Mouse (Mus musculus) T-helper 2 cell (primary cell): ENCODE measurements around the gene Rora.

Experiments
- in situ Hi-C: fragments of 300-600 bp; cut with MboI, MseI; formaldehyde crosslinking; loops from one replicate; pipeline ENCODE4 v1.15.1; 2025; ENCODE audit warnings: high pct_unique_total_duplicates

Gene Rora

DNA sequence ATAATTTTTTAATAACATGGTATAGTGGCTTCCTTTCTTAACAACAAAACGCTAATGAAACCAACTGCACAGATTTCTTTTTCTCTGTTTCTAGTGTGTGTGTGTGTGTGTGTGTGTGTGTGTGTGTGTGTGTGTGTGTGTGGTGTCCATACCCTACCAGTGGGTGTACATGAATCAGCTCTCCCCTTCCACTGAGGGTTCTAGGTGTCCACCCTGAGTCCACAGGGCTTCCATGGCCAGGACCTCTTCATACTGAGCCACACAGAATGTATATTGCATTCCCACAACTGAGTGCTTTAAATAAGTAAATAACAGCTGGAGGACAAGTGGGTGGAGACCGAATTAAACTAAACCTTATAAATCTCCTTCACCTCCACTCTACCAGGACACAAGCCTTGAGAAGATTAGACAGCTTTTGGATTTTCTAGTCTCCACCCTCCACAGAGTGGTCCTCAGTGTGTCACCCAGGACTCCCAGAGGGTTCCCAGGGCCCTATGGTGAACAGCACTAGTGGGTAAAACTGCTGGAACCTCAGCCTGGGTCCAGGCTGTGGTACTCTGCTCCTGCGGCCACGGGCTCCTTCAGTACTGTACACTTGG is 649.9 kb downstream of the Rora start:
- in situ Hi-C loops = no loop called here

DNA sequence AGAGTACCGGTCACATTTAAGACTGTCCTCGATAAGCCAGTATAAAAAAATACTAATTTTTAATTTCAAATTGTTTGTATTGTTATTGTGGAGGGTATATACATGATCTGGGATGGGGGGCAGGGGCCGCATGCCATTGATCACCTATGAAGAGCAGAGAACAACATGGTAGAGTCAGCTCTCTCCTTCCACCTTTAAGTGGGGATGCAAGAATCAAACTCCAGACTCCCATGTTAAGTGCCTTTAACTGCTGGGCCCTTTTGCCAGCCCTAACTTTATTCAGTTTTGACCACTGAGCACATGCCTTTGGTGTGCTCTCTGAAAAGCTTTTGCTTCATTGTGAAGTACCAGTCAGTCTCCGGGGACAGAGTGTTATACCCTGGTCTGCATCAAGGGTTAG is 650.4 kb downstream of the Rora start:
- in situ Hi-C loops = no loop called here

- in situ Hi-C loops = no loop called here
These were observed 650.9 kb downstream of the Rora start for GRCm38 (mm10) chr9:69304492-69304891.

DNA sequence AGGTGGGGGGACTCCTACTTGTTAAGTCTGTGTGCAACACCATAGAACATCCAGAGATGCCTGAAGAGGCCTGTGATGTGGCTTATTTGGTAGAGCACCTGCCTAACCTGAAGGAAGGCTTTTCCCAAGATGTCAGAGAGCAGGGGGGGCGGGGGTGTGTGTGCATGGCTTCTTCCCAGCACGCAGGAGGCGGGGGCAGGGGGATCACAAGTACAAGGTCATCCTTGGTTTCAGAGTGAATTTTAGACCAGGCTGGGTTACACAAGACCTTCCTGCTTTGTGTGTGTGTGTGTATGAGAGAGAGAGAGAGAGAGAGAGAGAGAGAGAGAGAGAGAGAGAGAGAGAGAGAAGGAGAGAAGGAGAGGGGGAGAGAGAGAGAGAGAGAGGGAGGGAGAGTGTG is 651.4 kb downstream of the Rora start:
- in situ Hi-C loops = no loop called here

GRCm38 (mm10) chr9:69306734-69307528 is 653.3 kb downstream of the Rora start:
- in situ Hi-C loops = no loop called here

DNA sequence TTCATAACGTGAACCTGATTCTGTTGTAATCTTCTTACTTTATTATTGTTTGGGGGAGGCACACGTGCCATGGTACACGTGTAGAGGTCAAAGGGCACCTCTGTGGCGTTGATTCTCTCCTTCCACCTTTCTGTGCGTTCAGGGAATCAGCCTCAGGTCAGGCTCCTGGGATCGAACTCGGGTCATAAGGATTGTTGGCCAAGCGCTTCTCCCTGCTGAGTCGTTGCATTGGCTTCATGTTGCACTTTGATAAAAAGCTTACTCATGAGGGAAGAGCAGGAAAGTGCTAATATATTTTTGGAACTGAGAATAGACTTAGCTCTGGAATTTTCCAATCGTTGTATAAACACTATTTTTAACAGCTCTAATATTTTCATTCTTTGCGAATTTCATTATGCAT is 654.4 kb downstream of the Rora start:
- in situ Hi-C loops = no loop called here

- in situ Hi-C loops = loop anchor here (5.0 kb wide), 1 partner anchor 37 kb away; no protein-coding TSS in a partner anchor
These were observed 656.9 kb downstream of the Rora start for GRCm38 (mm10) chr9:69310524-69310923.

DNA sequence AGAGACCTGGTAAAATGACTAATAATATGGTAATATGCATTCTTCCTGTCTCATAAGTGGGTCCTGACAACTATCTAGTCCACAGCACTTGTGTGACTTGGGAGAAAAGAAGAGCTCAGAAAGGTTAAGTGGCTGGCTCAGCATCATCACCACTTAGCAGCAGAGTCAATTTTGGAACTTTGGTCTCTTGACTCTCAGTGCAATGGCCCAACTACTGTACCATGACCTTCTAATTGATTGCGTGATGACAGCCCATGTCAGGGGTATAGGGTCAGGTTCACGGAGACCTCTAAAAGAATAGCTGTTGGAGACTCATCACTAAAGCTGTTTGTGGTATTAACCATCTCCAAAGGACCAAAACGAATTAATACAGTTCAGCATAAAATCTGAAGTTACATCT is 659.7 kb downstream of the Rora start:
- in situ Hi-C loops = loop anchor here (5.0 kb wide), 1 partner anchor 34 kb away; no protein-coding TSS in a partner anchor

- in situ Hi-C loops = loop anchor here (5.0 kb wide), 1 partner anchor 33 kb away; no protein-coding TSS in a partner anchor
These were observed 661.0 kb downstream of the Rora start for GRCm38 (mm10) chr9:69314451-69315210.

DNA sequence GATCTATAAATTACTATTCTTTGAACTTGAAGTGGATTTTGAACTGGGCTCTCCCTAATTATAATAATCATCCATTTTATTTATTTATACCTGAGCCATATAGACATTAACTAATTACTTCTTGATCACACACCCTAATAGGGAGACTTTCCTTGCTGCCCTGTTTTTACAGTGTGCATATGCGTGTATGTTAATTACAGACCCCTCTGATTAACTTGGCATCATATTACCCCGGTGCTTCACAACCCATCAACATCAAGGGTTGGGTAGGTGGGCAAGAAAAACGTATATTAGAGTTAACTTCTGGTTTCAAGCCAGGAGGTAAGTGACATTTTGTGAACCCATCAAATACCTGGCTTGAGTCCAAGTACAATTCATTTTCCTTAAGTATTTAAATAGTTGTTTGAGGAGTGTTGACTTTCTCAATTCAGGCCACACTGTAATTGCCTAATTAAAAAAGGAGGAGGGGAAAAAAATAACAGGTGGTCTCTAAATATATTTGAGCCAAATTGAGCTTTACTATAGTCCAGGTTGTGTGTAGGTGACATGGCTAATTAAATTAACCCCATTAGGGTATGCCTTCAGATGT is 664.0 kb downstream of the Rora start:
- in situ Hi-C loops = no loop called here

GRCm38 (mm10) chr9:69319434-69319833 is 665.8 kb downstream of the Rora start:
- in situ Hi-C loops = no loop called here

DNA sequence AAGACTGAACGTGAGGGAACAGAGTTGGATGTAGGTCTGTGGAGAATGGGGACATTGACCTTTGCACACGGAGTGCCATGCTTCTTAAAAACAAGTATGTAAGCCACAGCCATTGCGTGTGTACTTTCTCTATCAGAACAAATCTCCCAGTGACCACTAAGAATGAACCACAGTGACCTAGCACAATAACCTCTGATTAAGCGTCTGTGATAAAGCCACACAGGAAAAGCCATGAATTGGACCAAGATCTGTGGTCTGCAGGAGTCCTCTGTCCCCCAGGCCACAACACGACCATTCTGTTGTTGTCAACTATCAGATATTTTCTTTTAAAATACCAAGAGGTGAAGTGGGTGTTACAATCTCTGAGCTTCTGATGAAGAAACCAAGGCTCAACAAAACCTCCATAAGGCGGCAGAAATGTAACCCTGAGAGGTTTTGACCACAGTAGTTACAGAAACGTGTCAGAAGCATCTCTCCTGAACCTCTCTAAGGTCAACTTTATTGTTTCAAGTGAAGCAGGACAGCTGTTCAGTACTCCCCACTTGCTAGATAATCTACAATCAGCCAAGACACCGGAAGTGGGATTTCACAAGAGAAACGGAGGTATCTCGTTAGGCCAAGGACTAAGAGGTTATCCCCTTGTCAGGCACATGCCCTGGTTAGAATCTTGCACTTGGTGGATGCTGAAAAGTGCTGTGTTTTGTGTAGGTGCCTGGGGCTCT is 666.5 kb downstream of the Rora start:
- in situ Hi-C loops = no loop called here

GRCm38 (mm10) chr9:69320635-69321027 is 667.0 kb downstream of the Rora start:
- in situ Hi-C loops = no loop called here

- in situ Hi-C loops = no loop called here
These were observed 668.4 kb downstream of the Rora start for GRCm38 (mm10) chr9:69321956-69322355.

GRCm38 (mm10) chr9:69323831-69324230 is 670.2 kb downstream of the Rora start:
- in situ Hi-C loops = no loop called here

GRCm38 (mm10) chr9:69327077-69327476 is 673.5 kb downstream of the Rora start:
- in situ Hi-C loops = no loop called here

GRCm38 (mm10) chr9:69327591-69327990 is 674.0 kb downstream of the Rora start:
- in situ Hi-C loops = no loop called here

- in situ Hi-C loops = no loop called here
These were observed 678.2 kb downstream of the Rora start for GRCm38 (mm10) chr9:69331790-69332189.

DNA sequence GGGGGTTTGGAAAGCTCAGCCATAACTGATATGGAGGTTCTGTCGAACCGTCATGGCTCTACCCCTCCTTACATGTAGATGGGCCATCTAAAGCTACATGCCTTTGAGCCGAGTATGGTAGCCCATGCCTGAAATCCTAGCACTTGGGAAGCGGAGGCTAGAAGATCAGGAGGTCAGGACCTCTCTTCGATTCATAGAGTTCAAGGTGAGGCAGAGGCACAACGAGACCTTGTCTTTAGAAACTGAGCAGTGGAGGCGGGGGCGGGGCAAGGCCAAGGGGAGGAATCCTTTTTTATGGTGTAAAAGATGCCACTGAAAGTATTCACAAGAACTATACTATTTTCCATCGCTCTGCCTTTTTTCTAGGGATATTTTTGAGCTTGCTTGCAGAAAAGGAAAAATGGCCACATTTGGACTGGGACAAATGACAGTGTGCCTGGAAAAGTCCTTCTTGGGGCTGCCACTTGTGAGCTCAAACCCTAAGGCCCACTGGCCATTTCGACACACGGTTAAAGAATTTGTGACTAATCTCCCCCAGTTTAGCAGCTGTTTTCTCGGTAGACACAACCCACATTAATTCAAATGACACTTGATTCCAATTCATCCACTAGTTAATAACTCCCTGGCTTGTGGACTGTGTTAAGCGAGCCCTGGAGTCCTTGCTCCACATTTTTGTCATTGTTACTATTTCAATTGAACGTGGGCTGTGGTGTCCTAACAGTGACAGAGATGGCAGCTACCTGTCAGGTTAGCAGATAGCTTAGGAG is 679.4 kb downstream of the Rora start:
- in situ Hi-C loops = no loop called here

DNA sequence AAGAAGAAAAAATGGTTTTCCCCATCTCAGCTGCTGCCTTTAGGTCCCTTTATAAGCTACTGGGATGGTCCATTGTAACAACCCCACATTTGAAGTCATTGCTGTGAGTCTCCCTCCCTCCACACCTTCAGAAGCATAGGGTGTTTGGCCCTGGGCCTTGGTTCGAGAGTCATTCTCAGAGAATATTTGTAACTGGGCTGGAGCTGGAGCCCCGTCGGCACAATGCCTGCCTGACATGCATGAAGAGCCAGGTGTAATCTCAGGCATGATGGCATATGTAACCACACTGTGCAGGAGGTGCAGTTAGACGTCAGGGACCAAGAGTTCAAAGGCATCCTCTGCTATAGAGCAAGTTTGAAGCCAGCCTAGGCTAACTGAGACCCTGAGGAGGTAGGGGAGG is 680.1 kb downstream of the Rora start:
- in situ Hi-C loops = no loop called here

GRCm38 (mm10) chr9:69334106-69334505 is 680.5 kb downstream of the Rora start:
- in situ Hi-C loops = no loop called here
